Mouse (Mus musculus): Measurements from ENCODE around the gene Samd14.

DNA sequence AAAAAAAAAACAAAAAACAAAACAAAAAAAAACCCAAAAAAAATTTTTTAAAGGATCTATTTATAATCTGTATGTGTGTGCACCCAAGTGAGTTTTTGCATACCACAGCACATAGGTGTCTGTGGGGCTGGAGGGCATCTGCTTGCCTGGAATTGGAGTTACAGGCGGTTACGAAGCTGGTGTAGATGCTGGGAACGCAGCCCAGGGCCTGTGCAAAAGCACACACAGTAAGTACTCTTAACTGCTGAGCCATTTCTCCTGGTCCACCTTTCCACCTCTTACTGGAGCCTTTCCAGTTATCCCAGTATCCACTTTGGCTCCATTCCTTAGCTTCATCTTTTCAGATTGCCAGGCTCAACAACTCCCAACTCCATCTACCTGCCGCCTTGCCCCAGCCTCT, 33.4 kb downstream of the Samd14 start:
- TF ChIP-seq CTCF (IDR thresholded peaks at IDR 0.05), result no peak
- TF ChIP-seq EP300 (IDR thresholded peaks at IDR 0.05), result no peak

Data from lung, postnatal 0 days (tissue).